Mouse (Mus musculus) C2C12 (cell line): ENCODE results near the gene Hfe2.

ENCODE experiments used
- CEBPB ChIP-seq: IDR thresholded peaks from one replicate; pipeline ENCODE4 v1.6.1; 2011; ENCODE audit warnings: low read depth, mild to moderate bottlenecking, control low read depth, moderate library complexity
- CTCF ChIP-seq: IDR thresholded peaks from one replicate; pipeline ENCODE4 v1.5.1; 2011; ENCODE audit not compliant: control insufficient read depth, insufficient read depth, insufficient read length
- FOSL1 ChIP-seq: IDR thresholded peaks from one replicate; pipeline ENCODE4 v1.8.0; 2011; ENCODE audit warnings: mild to moderate bottlenecking, low read length; ENCODE audit not compliant: poor library complexity, insufficient read depth, severe bottlenecking
- MYOD1 ChIP-seq: IDR thresholded peaks from one replicate; pipeline ENCODE4 v1.6.1; 2011; ENCODE audit warnings: low read depth; ENCODE audit not compliant: control insufficient read depth, insufficient read length
- MYOG ChIP-seq: IDR thresholded peaks from one replicate; pipeline ENCODE4 v1.6.1; 2011; ENCODE audit not compliant: control insufficient read depth, insufficient read length; ENCODE audit errors: extremely low read depth
- USF1 ChIP-seq: IDR thresholded peaks from one replicate; pipeline ENCODE4 v1.6.1; 2011; ENCODE audit warnings: low read depth, mild to moderate bottlenecking, control low read depth, moderate library complexity

GRCm38 (mm10) chr3:96546880-96547279 lies 21.9 kb downstream of the Hfe2 start:
- TF ChIP-seq CTCF: no peak
- TF ChIP-seq MYOG: no peak
- TF ChIP-seq USF1: no peak
- no peak for TF ChIP-seq MYOD1
- no peak for TF ChIP-seq FOSL1
- no peak for TF ChIP-seq CEBPB
